Mouse (Mus musculus): ENCODE measurements around the gene Olfr283. TPM values are rescaled to one million over a fixed set of nuclear protein-coding genes. Genes with fewer than 3 reads are reported as not detected.

Gene Olfr283
- total and polyA plus RNA-seq, 3 experiments, result 0.11 to 0.46 TPM; not detected in 1

- TF ChIP-seq CHD2 (IDR thresholded peaks at IDR 0.05; ENCODE audit: low read length) (no peak), TCF12 (IDR thresholded peaks at IDR 0.05; ENCODE audit: low read depth, low read length) (peak; percentile 58; the same call in 1 of the 2 replicates), MAZ (IDR thresholded peaks at IDR 0.05; ENCODE audit: low read depth, low read length) (no peak), NELFE (IDR thresholded peaks at IDR 0.05; ENCODE audit: low read depth, low read length) (no peak; the same call in 1 of the 2 replicates), USF1 (IDR thresholded peaks at IDR 0.05; ENCODE audit: low read depth, low read length) (no peak), USF2 (IDR thresholded peaks at IDR 0.05; ENCODE audit: borderline replicate concordance in 1 of 2, insufficient read depth in 1 of 2, low read depth in 1 of 2, low read length in 2 of 2) (no peak), SIN3A (IDR thresholded peaks at IDR 0.05; ENCODE audit: low read length) (peak; percentile 54; the same call in 1 of the 2 replicates), ZNF384 (IDR thresholded peaks at IDR 0.05; ENCODE audit: low read depth, low read length) (no peak), HCFC1 (IDR thresholded peaks at IDR 0.05; ENCODE audit: low read depth, low read length) (no peak), POLR2AphosphoS5 (IDR thresholded peaks at IDR 0.05; ENCODE audit: borderline replicate concordance, low read depth, low read length) (no peak), E2F4 (IDR thresholded peaks at IDR 0.05; ENCODE audit: borderline replicate concordance, low read depth, low read length) (no peak), GATA1 (IDR thresholded peaks at IDR 0.05; ENCODE audit: low read depth, low read length) (0 out of 2 replicates have a peak, but pooled peaks have one; percentile 37), CTCF (IDR thresholded peaks at IDR 0.05 in 2 of 3, conservative IDR thresholded peaks at IDR 0.05 in 1 of 3; ENCODE audit: control insufficient read depth in 1 of 3, insufficient read depth in 1 of 3, low read depth in 2 of 3, low read length in 3 of 3, poor library complexity in 1 of 3, severe bottlenecking in 1 of 3) (peak; percentile 63 to 79 (median 76)), POLR2AphosphoS2 (IDR thresholded peaks at IDR 0.05; ENCODE audit: low read length) (no peak), RCOR1 (IDR thresholded peaks at IDR 0.05; ENCODE audit: low read depth, low read length) (peak; percentile 48)
Observed at GRCm38 (mm10) chr15:98408406-98409060, 27.8 kb upstream of the Olfr283 start (continued).

DNA sequence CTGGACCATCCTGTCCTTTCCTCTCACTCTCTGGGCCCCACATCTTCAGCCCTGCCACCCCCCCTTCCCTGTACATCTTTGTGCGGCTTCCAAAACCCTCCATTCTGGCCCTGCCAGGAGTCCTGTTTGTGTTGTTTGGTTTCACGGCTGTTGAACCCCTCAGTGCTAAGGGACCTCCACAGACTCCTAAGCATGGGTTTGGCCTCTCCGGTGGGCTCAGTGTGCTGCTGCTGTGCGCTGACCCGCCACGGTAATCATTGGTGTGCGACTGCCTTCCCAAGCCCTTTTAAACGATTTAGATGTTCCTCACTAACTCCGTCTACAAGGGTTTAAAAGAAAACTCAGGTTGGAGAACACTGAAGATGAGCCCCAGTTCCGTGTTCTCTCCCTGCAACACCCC, 21.6 kb upstream of the Olfr283 start:
- no peaks in the 10 kb centered on the region for H3K9me3 ChIP-seq (replicated peaks; ENCODE audit: insufficient read depth, low read length)
- no peak for TF ChIP-seq TBP (IDR thresholded peaks at IDR 0.05; ENCODE audit: low read depth, low read length)
- no peak for TF ChIP-seq TAL1 (IDR thresholded peaks at IDR 0.05; ENCODE audit: low read length)
- TF ChIP-seq POLR2A (IDR thresholded peaks at IDR 0.05; ENCODE audit: control insufficient read depth in 1 of 2, insufficient read depth in 1 of 2, low read depth in 1 of 2, low read length in 2 of 2, poor library complexity in 1 of 2), result no peak
- no peak for TF ChIP-seq ZC3H11A (IDR thresholded peaks at IDR 0.05; ENCODE audit: low read depth, low read length)
- TF ChIP-seq GATA1 (IDR thresholded peaks at IDR 0.05; ENCODE audit: low read depth, low read length), result no peak
- no peak for TF ChIP-seq MAZ (IDR thresholded peaks at IDR 0.05; ENCODE audit: low read depth, low read length)
- no peak overlapping the region for H3K27ac ChIP-seq (ENCODE audit: control insufficient read depth, low read depth, low read length)
- H3K36me3 ChIP-seq (ENCODE audit: control insufficient read depth in 1 of 2, insufficient read depth in 2 of 2, low read length in 2 of 2), result no peaks in the 10 kb centered on the region
- H3K9ac ChIP-seq (ENCODE audit: control insufficient read depth, low read depth, low read length, poor library complexity, severe bottlenecking), result no peak overlapping the region
- no peak for DNase-seq (ENCODE audit: low read depth, low spot score)
- peaks cover 6 to 12% of the 10 kb centered on the region in 2 experiments for H3K27me3 ChIP-seq (ENCODE audit: control insufficient read depth in 1 of 2, insufficient read depth in 2 of 2, low read length in 2 of 2)
- H3K79me2 ChIP-seq (ENCODE audit: control insufficient read depth, insufficient read depth, low read length, poor library complexity), result no peaks in the 10 kb centered on the region
- H3K4me3 ChIP-seq (ENCODE audit: control insufficient read depth in 1 of 2, insufficient read depth in 1 of 2, low read depth in 2 of 2, low read length in 2 of 2), result no peak overlapping the region
- no peaks in the 10 kb centered on the region for H3K4me1 ChIP-seq (ENCODE audit: control insufficient read depth in 1 of 2, insufficient read depth in 2 of 2, low read length in 2 of 2)
